Mouse (Mus musculus) testis, adult 2 months (tissue): Measurements from ENCODE around the gene Mdk. TPM values are rescaled to one million over a fixed set of nuclear protein-coding genes. Genes with fewer than 3 reads are reported as not detected.
A peak's percentile ranks its signal among the peaks of the same experiment; 100 is the strongest.

Source experiments
- H3K27ac ChIP-seq: fragments of 200-500 bp; 2 replicates; pipeline ENCODE4 v1.5.1; 2012; ENCODE audit warnings: low read depth, low read length; ENCODE audit not compliant: control insufficient read depth, insufficient read depth
- H3K27me3 ChIP-seq: fragments of 200-500 bp; 2 replicates; pipeline ENCODE4 v1.6.1; 2012; ENCODE audit warnings: mild to moderate bottlenecking, low read length, moderate library complexity; ENCODE audit not compliant: control insufficient read depth, insufficient read depth
- H3K36me3 ChIP-seq: fragments of 200-500 bp; 2 replicates; pipeline ENCODE4 v1.6.1; 2012; ENCODE audit warnings: mild to moderate bottlenecking, low read length; ENCODE audit not compliant: control insufficient read depth, insufficient read depth
- H3K4me1 ChIP-seq: fragments of 200-500 bp; 2 replicates; pipeline ENCODE4 v1.6.1; 2012; ENCODE audit warnings: low read length; ENCODE audit not compliant: control insufficient read depth, insufficient read depth
- H3K4me3 ChIP-seq: fragments of 200-500 bp; 2 replicates; pipeline ENCODE4 v1.5.1; 2012; ENCODE audit warnings: low read depth, mild to moderate bottlenecking, low read length, moderate library complexity, mixed read lengths; ENCODE audit not compliant: control insufficient read depth
- CTCF ChIP-seq: fragments of 200-500 bp; IDR thresholded peaks from 2 replicates; pipeline ENCODE4 v1.5.1; 2012; ENCODE audit warnings: low read depth, mild to moderate bottlenecking, inconsistent platforms, low read length, moderate library complexity; ENCODE audit not compliant: control insufficient read depth, insufficient read depth, insufficient replicate concordance
- POLR2A ChIP-seq: fragments of 200-500 bp; IDR thresholded peaks from 2 replicates; pipeline ENCODE4 v1.6.1; 2012; ENCODE audit warnings: low read depth, mild to moderate bottlenecking, inconsistent platforms, low read length, moderate library complexity; ENCODE audit not compliant: control insufficient read depth
- polyA plus RNA-seq: library from polyadenylated mRNA; depleted of rRNA; stranded (reverse); fragments of >200 nt; gene quantifications from 2 replicates; pipeline ENCODE4 v1.2.3, GENCODE M21; 2012

The Mdk gene
- polyA plus RNA-seq, 1 experiment: 9.6 TPM

DNA sequence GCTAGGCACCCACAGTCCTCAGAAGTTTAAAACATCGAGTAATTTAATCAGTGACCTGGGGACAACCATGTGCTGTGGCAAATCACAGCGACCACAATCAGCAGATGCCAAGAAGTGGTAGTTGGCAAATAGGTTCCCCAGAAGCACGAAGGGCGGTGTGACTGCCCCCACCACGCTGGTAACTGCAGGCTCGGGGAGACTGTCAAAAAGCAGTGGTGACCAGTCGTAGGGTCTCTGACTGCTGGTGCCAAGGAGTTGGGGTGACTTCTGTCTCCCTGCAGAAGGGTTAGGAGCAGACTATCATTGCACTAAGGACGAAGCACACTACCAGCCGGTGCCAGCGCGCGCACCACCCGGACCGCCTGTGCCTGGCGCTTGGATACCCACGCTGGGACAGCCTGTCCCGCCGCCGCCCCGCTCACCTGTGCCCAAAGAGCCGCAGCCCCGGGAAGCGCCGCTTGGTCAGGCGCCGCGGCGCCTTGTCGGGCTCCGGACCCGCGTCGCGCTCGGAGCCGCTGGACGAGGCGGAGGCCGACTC is 30.8 kb upstream of the Mdk start:
- TF ChIP-seq POLR2A: no peak
- no peak for TF ChIP-seq CTCF
- no peaks in the 10 kb centered on the region for H3K36me3 ChIP-seq
- H3K4me1 ChIP-seq: peaks cover 12% of the 10 kb centered on the region
- peak overlapping the region; percentile 89 for H3K4me3 ChIP-seq
- H3K27me3 ChIP-seq: no peaks in the 10 kb centered on the region
- no peak overlapping the region for H3K27ac ChIP-seq

DNA sequence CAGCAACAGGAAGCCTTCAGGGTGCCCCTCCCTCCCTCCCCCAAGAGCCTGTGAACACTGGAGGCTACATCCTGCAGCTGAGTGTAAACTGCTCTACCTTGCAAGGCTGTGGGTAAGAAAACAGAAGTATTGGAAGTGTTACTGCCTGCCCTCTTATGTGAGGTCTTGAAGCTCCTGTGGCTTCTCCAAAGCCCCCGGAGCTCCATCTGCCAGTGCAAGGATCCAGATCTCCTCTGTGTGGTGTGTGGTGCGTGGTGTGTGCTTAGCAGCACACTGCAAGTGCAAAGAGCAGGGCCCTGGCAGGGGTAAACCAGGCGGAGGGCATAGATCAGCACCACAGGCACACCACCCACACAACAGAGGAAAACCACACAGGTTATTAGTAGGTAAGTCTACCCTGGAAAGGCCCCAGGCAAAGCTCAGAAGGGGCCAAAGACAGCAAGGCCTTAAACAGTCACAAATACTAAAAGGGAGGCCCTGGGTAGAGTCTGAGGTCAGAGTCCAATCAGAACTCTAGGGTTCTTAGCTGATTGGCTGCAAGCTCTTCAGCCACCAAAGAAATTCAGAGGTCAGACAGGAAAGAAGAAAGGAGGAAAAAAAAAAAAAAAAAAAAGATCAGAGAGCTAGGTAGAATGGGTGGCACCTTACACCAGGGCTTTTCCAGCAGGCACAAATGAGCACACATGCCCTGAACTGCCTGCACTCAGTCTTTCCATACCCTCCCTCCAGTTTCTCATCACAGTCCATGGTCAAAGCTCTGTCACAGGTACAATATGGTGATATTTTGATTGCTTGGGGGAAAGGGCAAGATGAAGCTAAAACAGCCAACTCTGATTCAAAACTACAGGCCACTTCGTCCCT is 30.0 kb upstream of the Mdk start:
- H3K4me1 ChIP-seq: peaks cover 14% of the 10 kb centered on the region
- H3K36me3 ChIP-seq: no peaks in the 10 kb centered on the region
- H3K4me3 ChIP-seq: no peak overlapping the region
- TF ChIP-seq CTCF: no peak
- TF ChIP-seq POLR2A: no peak
- H3K27ac ChIP-seq: no peak overlapping the region
- no peaks in the 10 kb centered on the region for H3K27me3 ChIP-seq

DNA sequence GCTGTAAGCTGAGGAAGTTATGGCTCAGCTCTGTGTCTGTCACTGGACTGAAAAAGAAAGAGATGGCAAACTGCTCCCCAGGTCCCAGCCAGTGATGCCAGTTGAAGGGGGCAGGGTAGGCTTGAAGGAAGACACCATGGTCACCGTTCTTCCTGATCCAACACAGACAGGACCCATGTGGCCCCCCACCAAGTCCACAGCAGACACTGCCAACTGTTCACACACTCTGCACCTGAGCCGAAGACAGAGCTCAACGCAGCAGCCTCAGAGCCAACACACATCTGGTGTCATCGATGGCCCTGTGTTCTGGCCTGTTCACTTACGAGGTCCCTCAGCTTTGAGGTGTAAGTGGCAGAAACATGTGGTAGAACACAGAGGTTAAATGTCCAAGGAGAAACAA is 28.4 kb upstream of the Mdk start:
- H3K36me3 ChIP-seq: no peaks in the 10 kb centered on the region
- H3K4me1 ChIP-seq: peaks cover 12% of the 10 kb centered on the region
- no peaks in the 10 kb centered on the region for H3K27me3 ChIP-seq
- TF ChIP-seq POLR2A (no peak), CTCF (no peak)
- no peak overlapping the region for H3K27ac ChIP-seq
- H3K4me3 ChIP-seq: no peak overlapping the region

DNA sequence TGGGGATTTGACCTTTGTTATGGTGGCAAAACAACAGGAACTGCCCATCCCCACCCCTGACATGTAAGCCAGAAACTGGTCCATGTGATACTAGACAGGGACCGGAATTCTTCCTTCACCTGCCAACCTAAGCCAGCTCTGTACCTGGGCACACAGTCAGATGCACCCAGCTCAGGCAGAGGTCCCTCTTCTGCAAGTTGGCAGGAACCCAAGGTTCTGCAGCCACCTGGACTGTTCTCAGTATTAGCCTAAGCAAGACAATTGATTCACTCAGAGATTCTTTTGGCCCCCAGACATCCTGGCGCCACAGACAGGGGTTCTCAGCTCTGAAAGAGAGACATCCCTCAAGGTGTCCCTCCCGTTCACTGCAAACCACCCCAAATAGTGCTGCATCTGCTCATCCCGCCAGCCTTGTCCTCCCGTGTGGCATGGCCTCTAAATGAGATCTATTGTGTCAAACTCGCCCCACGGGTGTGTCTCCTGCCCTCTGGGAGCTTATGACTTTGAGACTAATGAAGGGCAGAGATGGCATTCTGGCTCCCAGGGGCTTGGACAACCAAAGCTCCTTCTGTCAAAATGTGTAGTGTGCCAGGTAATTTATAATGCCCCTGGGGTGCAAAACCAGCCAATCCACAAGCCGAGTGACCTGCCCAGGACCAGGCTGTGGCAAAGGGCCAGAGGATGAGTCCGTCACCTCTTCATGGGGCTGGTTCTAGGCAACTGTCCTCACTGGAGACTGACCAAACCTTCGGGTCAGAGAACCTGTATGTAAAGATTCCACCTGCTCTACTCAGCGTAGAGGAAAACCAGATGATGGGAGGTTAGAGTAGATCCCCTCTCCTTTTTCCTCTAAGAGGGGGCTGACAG is 27.7 kb upstream of the Mdk start:
- Histone ChIP-seq H3K36me3 (no peaks in the 10 kb centered on the region), H3K27ac (no peak overlapping the region), H3K27me3 (no peaks in the 10 kb centered on the region), H3K4me1 (peaks cover 13% of the 10 kb centered on the region), H3K4me3 (no peak overlapping the region)
- no peak for TF ChIP-seq POLR2A

DNA sequence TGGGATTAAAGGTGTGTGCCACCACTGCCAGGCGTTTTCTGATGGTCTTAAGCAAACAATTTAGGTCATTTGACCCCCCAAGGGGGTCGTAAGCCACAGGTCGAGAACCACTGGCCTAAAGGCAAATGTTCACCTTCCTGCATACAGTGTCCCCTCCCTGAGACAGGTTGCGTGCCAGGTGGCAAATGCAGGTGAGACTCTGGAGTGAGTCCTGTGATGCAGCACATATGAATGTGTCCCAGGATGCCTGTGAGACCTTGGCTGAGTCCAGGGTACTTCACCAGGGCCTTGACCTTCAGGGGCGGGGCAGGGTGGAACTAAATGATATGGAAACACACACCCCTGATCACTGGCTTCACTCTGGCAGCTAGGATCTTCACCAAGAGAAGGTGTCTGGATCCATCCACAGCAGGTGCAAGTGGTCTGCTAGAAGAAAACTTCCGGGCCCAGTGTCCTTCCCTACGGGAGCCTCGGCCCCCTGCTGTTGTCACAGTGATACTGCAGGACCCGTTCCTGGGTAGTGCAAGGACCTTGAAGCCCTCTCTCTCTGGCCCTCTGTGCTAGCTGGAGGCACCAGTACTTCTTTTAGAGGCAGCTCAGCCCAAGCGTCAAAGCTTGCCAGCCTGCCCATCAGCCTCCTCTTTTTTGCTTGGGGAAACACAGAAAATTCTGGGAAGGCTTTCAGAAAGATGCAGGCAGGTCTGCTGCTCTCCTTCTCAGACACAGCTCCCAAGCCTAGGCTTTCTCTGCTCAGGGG is 26.8 kb upstream of the Mdk start:
- Histone ChIP-seq H3K4me1 (peaks cover 13% of the 10 kb centered on the region), H3K27ac (no peak overlapping the region), H3K27me3 (no peaks in the 10 kb centered on the region), H3K36me3 (no peaks in the 10 kb centered on the region), H3K4me3 (no peak overlapping the region)
- TF ChIP-seq CTCF (peak; percentile 41; the same call in 1 of the 2 replicates), POLR2A (no peak)

DNA sequence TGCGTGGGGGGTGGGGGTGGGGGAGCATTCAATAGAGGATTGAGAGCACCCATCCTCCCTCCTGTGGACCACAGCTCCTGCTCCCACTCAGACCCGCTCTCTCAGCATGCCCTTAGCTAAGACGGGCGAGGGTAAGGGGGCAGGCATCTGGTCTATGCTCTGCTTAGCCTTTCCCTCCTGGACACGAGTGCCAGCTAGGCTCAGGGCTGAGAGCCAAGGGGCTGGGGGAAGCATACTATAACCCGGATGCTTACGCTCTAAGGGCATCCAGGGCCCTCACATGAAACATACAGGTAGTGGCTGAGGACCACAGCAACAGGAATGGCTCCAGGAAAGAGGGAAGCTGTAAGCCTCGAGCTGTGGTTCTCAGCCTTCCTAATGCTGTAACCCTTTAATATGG is 26.0 kb upstream of the Mdk start:
- TF ChIP-seq CTCF: no peak
- H3K36me3 ChIP-seq: no peaks in the 10 kb centered on the region
- H3K27ac ChIP-seq: no peak overlapping the region
- H3K4me1 ChIP-seq: peaks cover 14% of the 10 kb centered on the region
- no peak overlapping the region for H3K4me3 ChIP-seq
- no peaks in the 10 kb centered on the region for H3K27me3 ChIP-seq
